In genomic region chr2:30132801-30133612, GRCm38 (mm10) we compare ENCODE assay signal across 8 mouse cellular contexts. TPM values are rescaled to one million over a fixed set of nuclear protein-coding genes. Genes with fewer than 3 reads are reported as not detected.
DNase-seq lines count a peak whose midpoint lies in the region; ATAC-seq and TF ChIP-seq lines count a peak whose summit lies in the region.

No protein-coding gene starts in this region.

- peak overlapping the region; percentile 70 for H3K9ac ChIP-seq in forebrain, embryonic 16.5 days (replicated peaks; ENCODE audit: low read depth, low read length)
- peak overlapping the region; percentile 91 for H3K9ac ChIP-seq in intestine, embryonic 16.5 days (ENCODE audit: low read depth, low read length)

- peaks cover 4% of the 10 kb centered on the region for H3K79me3 ChIP-seq in C2C12 (ENCODE audit: low read depth)

- H3K9me3 ChIP-seq in forebrain, embryonic 16.5 days (ENCODE audit: control insufficient read depth, low read length), result no peaks in the 10 kb centered on the region
- H3K9me3 ChIP-seq in intestine, embryonic 16.5 days (ENCODE audit: control insufficient read depth, low read length), result no peaks in the 10 kb centered on the region

- H3K4me2 ChIP-seq in forebrain, embryonic 16.5 days (ENCODE audit: low read length), result peak overlapping the region; percentile 95
- peak overlapping the region; percentile 90 for H3K4me2 ChIP-seq in intestine, embryonic 16.5 days (ENCODE audit: low read depth, low read length)

- no peaks in the 10 kb centered on the region for H3K27me3 ChIP-seq in C2C12 (ENCODE audit: control insufficient read depth, insufficient read depth, insufficient read length)
- no peaks in the 10 kb centered on the region for H3K27me3 ChIP-seq in forebrain, embryonic 16.5 days (replicated peaks; ENCODE audit: control insufficient read depth, insufficient read depth, low read length)
- no peaks in the 10 kb centered on the region for H3K27me3 ChIP-seq in intestine, embryonic 16.5 days (replicated peaks; ENCODE audit: control insufficient read depth, insufficient read depth, low read length)
- no peaks in the 10 kb centered on the region for H3K27me3 ChIP-seq in small intestine, adult 2 months (ENCODE audit: control insufficient read depth, insufficient read depth, low read length)

- H3K4me1 ChIP-seq in forebrain, embryonic 16.5 days (replicated peaks; ENCODE audit: control insufficient read depth, insufficient read depth, low read length), result peaks cover 18% of the 10 kb centered on the region
- peaks cover 30% of the 10 kb centered on the region for H3K4me1 ChIP-seq in intestine, embryonic 16.5 days (ENCODE audit: control insufficient read depth, insufficient read depth, low read length)
- H3K4me1 ChIP-seq in small intestine, adult 2 months (ENCODE audit: control insufficient read depth, insufficient read depth, insufficient read length, low read length), result peaks cover 22% of the 10 kb centered on the region

- DNase-seq in NIH3T3 (ENCODE audit: low read depth), result peak; percentile 94
- DNase-seq in lung, adult 18-20 months, result peak; percentile 37 to 55
- DNase-seq in cerebellum, postnatal 36 days, result no peak
- no peak for DNase-seq in layer of hippocampus, postnatal 25 days (ENCODE audit: extremely low spot score in 1 of 2, low spot score in 1 of 2)

- 19% methylated on average over 16 of the region's 16 CpGs for WGBS in forebrain, embryonic 16.5 days
- whole genome bisulfite sequencing in intestine, embryonic 16.5 days, result 12% methylated on average over 16 of the region's 16 CpGs
- WGBS in small intestine, adult 2 months, result 7% methylated on average over 16 of the region's 16 CpGs

- no peak for ATAC-seq in forebrain, embryonic 16.5 days
- ATAC-seq in intestine, embryonic 16.5 days, result peak; percentile 72

- peaks cover 36% of the 10 kb centered on the region for H3K79me2 ChIP-seq in C2C12 (ENCODE audit: control insufficient read depth, insufficient read depth)

- peaks cover 20% of the 10 kb centered on the region for H3K36me3 ChIP-seq in C2C12 (ENCODE audit: control insufficient read depth, insufficient read depth)
- 0 out of 2 replicates have a peak, but pooled peaks cover 2% of the 10 kb centered on the region for H3K36me3 ChIP-seq in forebrain, embryonic 16.5 days (ENCODE audit: control insufficient read depth, insufficient read depth)
- H3K36me3 ChIP-seq in intestine, embryonic 16.5 days (ENCODE audit: control insufficient read depth, insufficient read depth, low read length), result 0 out of 2 replicates have a peak, but pooled peaks cover 5% of the 10 kb centered on the region
- H3K36me3 ChIP-seq in small intestine, adult 2 months (ENCODE audit: control insufficient read depth, insufficient read depth, low read length), result peaks cover 14% of the 10 kb centered on the region

- peak overlapping the region; percentile 44 for H3ac ChIP-seq in C2C12 (ENCODE audit: control insufficient read depth, insufficient read length, low read depth)

- H3K27ac ChIP-seq in forebrain, embryonic 16.5 days (ENCODE audit: low read length), result 0 out of 2 replicates have a peak overlapping the region, but pooled peaks have one; percentile 29
- peak overlapping the region; percentile 96 for H3K27ac ChIP-seq in intestine, embryonic 16.5 days (ENCODE audit: low read length)
- H3K27ac ChIP-seq in small intestine, adult 2 months (ENCODE audit: insufficient read depth, low read depth, low read length), result peak overlapping the region; percentile 99

- H3K4me3 ChIP-seq in C2C12 (ENCODE audit: insufficient read depth, poor library complexity, severe bottlenecking), result peak overlapping the region; percentile 92
- H3K4me3 ChIP-seq in forebrain, embryonic 16.5 days (replicated peaks; ENCODE audit: low read length), result peak overlapping the region; percentile 69
- H3K4me3 ChIP-seq in intestine, embryonic 16.5 days (ENCODE audit: low read length), result peak overlapping the region; percentile 97
- peak overlapping the region; percentile 98 for H3K4me3 ChIP-seq in small intestine, adult 2 months (ENCODE audit: low read depth, low read length)

- no peak for TF ChIP-seq CTCF in C2C12 (IDR thresholded peaks at IDR 0.05; ENCODE audit: control insufficient read depth, insufficient read depth, insufficient read length)
- TF ChIP-seq CTCF in small intestine, adult 2 months (IDR thresholded peaks at IDR 0.05; ENCODE audit: extremely low read depth, insufficient read length, insufficient replicate concordance, low read depth, low read length), result no peak

- no peak for TF ChIP-seq POLR2A in small intestine, adult 2 months (IDR thresholded peaks at IDR 0.05; ENCODE audit: low read depth, low read length)

TF ChIP-seq in C2C12, 6 proteins besides CTCF, POLR2A, EP300 and RAD21:
- TF ChIP-seq MYOD1 (IDR thresholded peaks at IDR 0.05; ENCODE audit: control insufficient read depth, insufficient read length, low read depth), result no peak
- peak; percentile 69 for TF ChIP-seq CEBPB (IDR thresholded peaks at IDR 0.05; ENCODE audit: low read depth)
- peak; percentile 7 for TF ChIP-seq USF1 (IDR thresholded peaks at IDR 0.05; ENCODE audit: low read depth)
- no peak for TF ChIP-seq FOSL1 (IDR thresholded peaks at IDR 0.05; ENCODE audit: insufficient read depth, low read length, poor library complexity, severe bottlenecking)
TF ChIP-seq in C2C12: peak in this region for 2.

RNA-seq across cellular contexts. Expression of gene Tbc1d13, which starts 0.5 kb away (rescaled TPM):
- 25.3 TPM for polyA plus RNA-seq in C2C12 (2012; fragmentation: generic; extraction: Trizol)
- 10.5 and 12.7 TPM in 2 replicates for polyA plus RNA-seq in forebrain, embryonic 16.5 days (2015; fragmentation: Nextera tagmentation; extraction: Ambion mirVana)
- 8.3 and 9.8 TPM in 2 replicates for polyA plus RNA-seq in intestine, embryonic 16.5 days (2015; fragmentation: Nextera tagmentation; extraction: Ambion mirVana)
- polyA plus RNA-seq in small intestine, adult 2 months (2012; rRNA removed), result 48.5 and 85.7 TPM in 2 replicates
- total RNA-seq in layer of hippocampus, postnatal 25 days (2021), result 10 to 100 TPM; 59.0 to 61.6 TPM

RNA-seq across cellular contexts. Expression of gene Zer1, which starts 8.6 kb away (rescaled TPM):
- 7.2 TPM for polyA plus RNA-seq in C2C12 (2012; fragmentation: generic; extraction: Trizol)
- polyA plus RNA-seq in forebrain, embryonic 16.5 days (2015; fragmentation: Nextera tagmentation; extraction: Ambion mirVana), result 10.9 and 16.5 TPM in 2 replicates
- polyA plus RNA-seq in intestine, embryonic 16.5 days (2015; fragmentation: Nextera tagmentation; extraction: Ambion mirVana), result 3.3 and 3.7 TPM in 2 replicates
- 21.1 and 39.1 TPM in 2 replicates for polyA plus RNA-seq in small intestine, adult 2 months (2012; rRNA removed)
- total RNA-seq in layer of hippocampus, postnatal 25 days (2021), result 100 to 1,000 TPM; 191 to 213 TPM

RNA-seq across cellular contexts. Expression of gene Endog, which starts 38.3 kb away (rescaled TPM):
- polyA plus RNA-seq in C2C12 (2012; fragmentation: generic; extraction: Trizol), result 16.1 TPM
- polyA plus RNA-seq in forebrain, embryonic 16.5 days (2015; fragmentation: Nextera tagmentation; extraction: Ambion mirVana), result 10.7 and 13.3 TPM in 2 replicates
- 42.5 and 45.5 TPM in 2 replicates for polyA plus RNA-seq in intestine, embryonic 16.5 days (2015; fragmentation: Nextera tagmentation; extraction: Ambion mirVana)
- polyA plus RNA-seq in small intestine, adult 2 months (2012; rRNA removed), result 109 and 147 TPM in 2 replicates
- 10 to 100 TPM; 22.7 to 25.0 TPM for total RNA-seq in layer of hippocampus, postnatal 25 days (2021)

RNA-seq across cellular contexts. Expression of gene Zdhhc12, which starts 39.6 kb away (rescaled TPM):
- 31.5 TPM for polyA plus RNA-seq in C2C12 (2012; fragmentation: generic; extraction: Trizol)
- 17.8 and 19.0 TPM in 2 replicates for polyA plus RNA-seq in forebrain, embryonic 16.5 days (2015; fragmentation: Nextera tagmentation; extraction: Ambion mirVana)
- 79.0 and 86.2 TPM in 2 replicates for polyA plus RNA-seq in intestine, embryonic 16.5 days (2015; fragmentation: Nextera tagmentation; extraction: Ambion mirVana)
- 81.4 and 175 TPM in 2 replicates for polyA plus RNA-seq in small intestine, adult 2 months (2012; rRNA removed)
- 10 to 100 TPM in 1 of 2 experiments, 1 to 10 TPM in 1; 9.9 to 11.4 TPM for total RNA-seq in layer of hippocampus, postnatal 25 days (2021)

RNA-seq across cellular contexts. Expression of gene Spout1, which starts 45.3 kb away (rescaled TPM):
- 33.4 TPM for polyA plus RNA-seq in C2C12 (2012; fragmentation: generic; extraction: Trizol)
- polyA plus RNA-seq in forebrain, embryonic 16.5 days (2015; fragmentation: Nextera tagmentation; extraction: Ambion mirVana), result 63.8 and 65.9 TPM in 2 replicates
- polyA plus RNA-seq in intestine, embryonic 16.5 days (2015; fragmentation: Nextera tagmentation; extraction: Ambion mirVana), result 59.5 and 62.6 TPM in 2 replicates
- polyA plus RNA-seq in small intestine, adult 2 months (2012; rRNA removed), result 10.9 and 16.8 TPM in 2 replicates
- total RNA-seq in layer of hippocampus, postnatal 25 days (2021), result 10 to 100 TPM; 35.1 to 35.4 TPM

Comparison
In these comparisons a context has a peak if more than half of its experiments do, and no peak if none do; other contexts are left out.
1. DNase-seq: peak in NIH3T3 (single experiment) and lung, adult 18-20 months (2 of 2); none in cerebellum, postnatal 36 days (0 of 2) and layer of hippocampus, postnatal 25 days (0 of 2).
2. H3K27ac ChIP-seq: peak in every context shown above with its lines; median percentile 99 in small intestine, adult 2 months; 96 in intestine, embryonic 16.5 days; 29 in forebrain, embryonic 16.5 days.
3. Peak in every context shown above with its lines, with median percentiles within 50 percentile points of each other: H3K4me3 ChIP-seq.